In the genomic region with DNA sequence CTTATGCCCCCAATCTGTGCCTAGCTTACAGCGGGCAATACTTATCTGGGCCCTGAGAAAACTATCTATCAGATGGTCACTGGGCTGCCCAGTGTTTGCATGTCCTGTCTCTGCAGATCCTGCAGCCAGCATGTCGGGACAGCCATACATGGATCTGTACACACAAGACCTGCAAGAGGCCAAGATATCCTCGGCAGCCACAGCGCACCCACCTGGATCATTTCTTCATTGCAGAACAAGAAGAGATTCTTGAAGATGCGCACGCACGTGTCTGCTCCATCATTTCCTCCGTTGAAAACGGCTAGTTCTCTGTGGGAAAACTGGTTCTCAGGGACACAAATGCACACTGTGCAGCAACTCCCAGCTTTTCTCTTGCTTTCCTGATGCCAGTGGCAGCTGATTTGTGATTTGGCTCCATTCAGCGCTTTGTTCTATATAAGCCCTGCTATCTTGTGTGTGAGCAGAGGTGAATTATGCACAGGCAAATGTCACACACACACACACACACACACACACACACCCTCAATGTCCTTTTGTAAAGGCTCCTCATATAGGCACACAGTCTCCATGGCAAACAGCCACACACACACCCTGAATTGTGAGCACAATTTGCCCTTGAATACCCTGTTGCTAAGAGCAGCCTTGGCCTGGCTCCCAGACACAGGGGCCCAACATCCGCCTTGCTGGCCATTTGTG, we compare ENCODE assay signal across 11 mouse cellular contexts.
A peak's percentile ranks its signal among the peaks of the same experiment; 100 is the strongest.
DNase-seq lines count a peak whose midpoint lies in the region; ATAC-seq and TF ChIP-seq lines count a peak whose summit lies in the region.
"Had no signal": no experiment of that assay in that cellular context is flagged by ENCODE, and none has a peak within 500 bp of the region (broad histone marks: within the 10 kb centered on the region; RNA-seq: fewer than 3 reads in every experiment).

No protein-coding gene starts in this region.

- TF ChIP-seq CTCF in hindbrain, postnatal 0 days (IDR thresholded peaks at IDR 0.05; ENCODE audit: low read depth) = peak; percentile 45
- TF ChIP-seq CTCF in thymus, adult 2 months (IDR thresholded peaks at IDR 0.05; ENCODE audit: borderline replicate concordance, control insufficient read depth, extremely low read depth, insufficient read depth, low read length, poor library complexity) = no peak

- H3K36me3 ChIP-seq in heart, embryonic 15.5 days = no peaks in the 10 kb centered on the region
- H3K36me3 ChIP-seq in hindbrain, postnatal 0 days (ENCODE audit: insufficient read depth, low read length) = no peaks in the 10 kb centered on the region
- H3K36me3 ChIP-seq in thymus, adult 2 months (ENCODE audit: control insufficient read depth, insufficient read depth, low read length) = no peaks in the 10 kb centered on the region
- H3K36me3 ChIP-seq: embryonic facial prominence, embryonic 15.5 days; G1E; liver, embryonic 13.5 days had no signal

- H3K27me3 ChIP-seq in heart, embryonic 15.5 days = no peaks in the 10 kb centered on the region
- no peaks in the 10 kb centered on the region for H3K27me3 ChIP-seq in hindbrain, postnatal 0 days (ENCODE audit: insufficient read depth, low read length)
- no peaks in the 10 kb centered on the region for H3K27me3 ChIP-seq in thymus, adult 2 months (ENCODE audit: control insufficient read depth, insufficient read depth, low read length)
- H3K27me3 ChIP-seq: embryonic facial prominence, embryonic 15.5 days; liver, embryonic 13.5 days had no signal

- no peak for TF ChIP-seq POLR2A in thymus, adult 2 months (IDR thresholded peaks at IDR 0.05; ENCODE audit: control insufficient read depth, extremely low read depth, insufficient read depth, low read length, poor library complexity)

- DNase-seq in heart, adult 9 months (ENCODE audit: low spot score in 2 of 2) = no peak
- peak; percentile 56 to 67 for DNase-seq in adrenal gland, postnatal 36 days
- DNase-seq in hindbrain, postnatal 0 days (ENCODE audit: low spot score) = peak; percentile 90
- DNase-seq in neural tube, embryonic 10.5 days (ENCODE audit: extremely low spot score, low spot score) = peak; percentile 20
- no peak for DNase-seq in thymus, adult 2 months
- DNase-seq in cerebellum, adult 8-10 months = no peak
- DNase-seq: liver, embryonic 13.5 days had no signal

- H3K9me3 ChIP-seq in heart, embryonic 15.5 days (replicated peaks) = no peaks in the 10 kb centered on the region
- H3K9me3 ChIP-seq in hindbrain, postnatal 0 days (ENCODE audit: low read length) = no peaks in the 10 kb centered on the region
- H3K9me3 ChIP-seq: embryonic facial prominence, embryonic 15.5 days; G1E; liver, embryonic 13.5 days had no signal

- H3K4me3 ChIP-seq in heart, embryonic 15.5 days = no peak overlapping the region
- no peak overlapping the region for H3K4me3 ChIP-seq in hindbrain, postnatal 0 days (ENCODE audit: low read length)
- H3K4me3 ChIP-seq in thymus, adult 2 months (ENCODE audit: control insufficient read depth, insufficient read depth, low read length) = no peak overlapping the region
- H3K4me3 ChIP-seq: embryonic facial prominence, embryonic 15.5 days; liver, embryonic 13.5 days had no signal

- H3K27ac ChIP-seq in heart, embryonic 15.5 days = 0 out of 2 replicates have a peak overlapping the region, but pooled peaks have one; percentile 5
- H3K27ac ChIP-seq in hindbrain, postnatal 0 days = peak overlapping the region; percentile 85
- no peak overlapping the region for H3K27ac ChIP-seq in thymus, adult 2 months (ENCODE audit: control insufficient read depth, insufficient read depth, low read length)
- H3K27ac ChIP-seq: embryonic facial prominence, embryonic 15.5 days; liver, embryonic 13.5 days had no signal

- no peak overlapping the region for H3K9ac ChIP-seq in heart, embryonic 15.5 days
- H3K9ac ChIP-seq in hindbrain, postnatal 0 days (replicated peaks; ENCODE audit: low read length) = no peak overlapping the region
- H3K9ac ChIP-seq: embryonic facial prominence, embryonic 15.5 days; liver, embryonic 13.5 days had no signal

- 64% methylated on average over 11 of the region's 11 CpGs for WGBS in heart, embryonic 15.5 days
- 23% methylated on average over 11 of the region's 11 CpGs for WGBS in hindbrain, postnatal 0 days
- WGBS in thymus, adult 2 months = 89% methylated on average over 11 of the region's 11 CpGs

- peaks cover 18% of the 10 kb centered on the region for H3K4me1 ChIP-seq in heart, embryonic 15.5 days (replicated peaks)
- H3K4me1 ChIP-seq in hindbrain, postnatal 0 days (ENCODE audit: insufficient read depth, low read length) = peaks cover 9% of the 10 kb centered on the region; the same call in 1 of the 2 replicates
- no peaks in the 10 kb centered on the region for H3K4me1 ChIP-seq in thymus, adult 2 months (replicated peaks; ENCODE audit: control insufficient read depth, insufficient read depth, low read length)
- H3K4me1 ChIP-seq: embryonic facial prominence, embryonic 15.5 days; liver, embryonic 13.5 days had no signal

- no peak overlapping the region for H3K4me2 ChIP-seq in heart, embryonic 15.5 days
- H3K4me2 ChIP-seq in hindbrain, postnatal 0 days (ENCODE audit: low read depth, low read length) = peak overlapping the region; percentile 11; the same call in 1 of the 2 replicates
- H3K4me2 ChIP-seq: embryonic facial prominence, embryonic 15.5 days; liver, embryonic 13.5 days had no signal

- peak; percentile 77 for ATAC-seq in heart, embryonic 15.5 days (replicated peaks; ENCODE audit: insufficient number of reproducible peaks, insufficient read depth, low FRiP score, low read depth)
- peak; percentile 76 for ATAC-seq in hindbrain, postnatal 0 days
- ATAC-seq in granulocyte monocyte progenitor cell, adult 5-6 weeks (replicated peaks; ENCODE audit: poor library complexity, severe bottlenecking) = no peak

Comparison
In these comparisons a context has a peak if more than half of its experiments do, and no peak if none do; other contexts are left out.
1. DNase-seq: peak in adrenal gland, postnatal 36 days (2 of 2), hindbrain, postnatal 0 days (single experiment) and neural tube, embryonic 10.5 days (single experiment); none in heart, adult 9 months (0 of 2), thymus, adult 2 months (single experiment) and cerebellum, adult 8-10 months (single experiment).